Mouse (Mus musculus): Measurements from ENCODE around the gene Sbf1. TPM values are rescaled to one million over a fixed set of nuclear protein-coding genes. Genes with fewer than 3 reads are reported as not detected.
A peak's percentile ranks its signal among the peaks of the same experiment; 100 is the strongest.

Gene Sbf1
- total and polyA plus RNA-seq, 3 experiments, result 22.6 to 79.1 (median 69.3) TPM

GRCm38 (mm10) chr15:89355241-89356187 lies 40.4 kb upstream of the Sbf1 start, which contains the start of the genes Lmf2 and Ncaph2:
Lmf2 (minus strand) TSS chr15:89355659.
Ncaph2 (plus strand) TSS chr15:89355719.
- Histone ChIP-seq H3K4me2 (ENCODE audit: insufficient read depth, low read depth, poor library complexity, severe bottlenecking) (peak within 1 kb of the TSS; percentile 89), H3K79me2 (replicated peaks; ENCODE audit: control insufficient read depth, extremely low read depth, insufficient read depth, poor library complexity, severe bottlenecking) (peaks cover 55% of the 10 kb centered on the region), H3K27ac (ENCODE audit: insufficient read depth, low read depth) (peak within 1 kb of the TSS; percentile 61), H3K9ac (ENCODE audit: insufficient read depth, low read depth) (peak within 1 kb of the TSS; percentile 85), H3K27me3 (replicated peaks) (no peaks in the 10 kb centered on the region), H3K4me1 (ENCODE audit: control insufficient read depth in 1 of 2, insufficient read depth in 2 of 2) (peaks cover 15 to 41% of the 10 kb centered on the region in 2 experiments), H3K4me3 (replicated peaks in 1 of 3; ENCODE audit: low read depth in 2 of 3, low read length in 2 of 3, poor library complexity in 1 of 3) (peak within 1 kb of the TSS; percentile 85 to 92 (median 88)), H3K36me3 (replicated peaks in 1 of 2; ENCODE audit: control insufficient read depth in 1 of 2, insufficient read depth in 1 of 2, low read length in 1 of 2) (peaks cover 45 to 63% of the 10 kb centered on the region in 2 experiments), H3K9me3 (replicated peaks; ENCODE audit: low read length) (no peaks in the 10 kb centered on the region)
- dilution Hi-C loops (cut with MboI; ENCODE audit: extremely low pct_ligation_motif_present, extremely low pct_unique_long_range_greater_than_20kb, low sequenced_read_pairs), result no loop called here
- in situ Hi-C loops (cut with MboI; ENCODE audit: low pct_ligation_motif_present, low pct_unique_long_range_greater_than_20kb, low sequenced_read_pairs), result loop anchor here (25.0 kb wide), 1 partner anchor 243 kb away; the partner anchor contains the start of gene Tubgcp6
- peak; percentile 97 for DNase-seq (ENCODE audit: extremely low read depth)
- no peak for TF ChIP-seq MEF2A (IDR thresholded peaks at IDR 0.05; ENCODE audit: borderline replicate concordance, low read depth, low read length)
- peak; percentile 82; the same call in 1 of the 2 replicates for TF ChIP-seq E2F4 (IDR thresholded peaks at IDR 0.05; ENCODE audit: insufficient replicate concordance, low read depth, low read length)
- peak; percentile 94 for TF ChIP-seq SIN3A (IDR thresholded peaks at IDR 0.05; ENCODE audit: low read length)
- TF ChIP-seq EP300 (IDR thresholded peaks at IDR 0.05; ENCODE audit: low read length), result no peak
- TF ChIP-seq MAZ (IDR thresholded peaks at IDR 0.05; ENCODE audit: low read depth, low read length), result peak; percentile 77; the same call in 1 of the 2 replicates
- no peak for TF ChIP-seq ZKSCAN1 (IDR thresholded peaks at IDR 0.05; ENCODE audit: borderline replicate concordance, low read depth, low read length)
- TF ChIP-seq TCF12 (IDR thresholded peaks at IDR 0.05; ENCODE audit: low read depth, low read length), result peak; percentile 88
- peak; percentile 88 for TF ChIP-seq HCFC1 (IDR thresholded peaks at IDR 0.05; ENCODE audit: low read depth, low read length)
- TF ChIP-seq GABPA (IDR thresholded peaks at IDR 0.05; ENCODE audit: insufficient replicate concordance, low read depth, low read length), result peak; percentile 56
- no peak for TF ChIP-seq RCOR1 (conservative IDR thresholded peaks at IDR 0.05; ENCODE audit: low read depth, low read length)
- peak; percentile 80 for TF ChIP-seq NELFE (IDR thresholded peaks at IDR 0.05; ENCODE audit: low read depth, low read length)
- TF ChIP-seq JUN (IDR thresholded peaks at IDR 0.05; ENCODE audit: insufficient read depth, low read depth, low read length), result no peak
- TF ChIP-seq USF1 (IDR thresholded peaks at IDR 0.05; ENCODE audit: low read depth, low read length), result no peak
- TF ChIP-seq UBTF (IDR thresholded peaks at IDR 0.05; ENCODE audit: low read depth, low read length), result 0 out of 2 replicates have a peak, but pooled peaks have one; percentile 40
- peak; percentile 83 for TF ChIP-seq MXI1 (IDR thresholded peaks at IDR 0.05; ENCODE audit: low read depth, low read length)
- peak; percentile 83 for TF ChIP-seq ELF1 (IDR thresholded peaks at IDR 0.05; ENCODE audit: low read depth, low read length)
- peak; percentile 90 for TF ChIP-seq KAT2A (IDR thresholded peaks at IDR 0.05; ENCODE audit: insufficient replicate concordance, low read length)
- TF ChIP-seq BHLHE40 (IDR thresholded peaks at IDR 0.05; ENCODE audit: low read depth, low read length), result 0 out of 2 replicates have a peak, but pooled peaks have one; percentile 17
- TF ChIP-seq ZC3H11A (IDR thresholded peaks at IDR 0.05; ENCODE audit: low read depth, low read length), result no peak
- TF ChIP-seq TBP (conservative IDR thresholded peaks at IDR 0.05; ENCODE audit: low read depth, low read length), result 0 out of 2 replicates have a peak, but pooled peaks have one; percentile 50
- TF ChIP-seq NRF1 (IDR thresholded peaks at IDR 0.05; ENCODE audit: low read depth, low read length), result peak; percentile 62; the same call in 1 of the 2 replicates
- peak; percentile 79 for TF ChIP-seq ZMIZ1 (IDR thresholded peaks at IDR 0.05; ENCODE audit: low read depth, low read length)
- 0 out of 2 replicates have a peak, but pooled peaks have one; percentile 7 for TF ChIP-seq CHD2 (IDR thresholded peaks at IDR 0.05; ENCODE audit: low read length)
- no peak for TF ChIP-seq POLR2AphosphoS2 (IDR thresholded peaks at IDR 0.05; ENCODE audit: low read depth, low read length)
- TF ChIP-seq ETS1 (conservative IDR thresholded peaks at IDR 0.05; ENCODE audit: low read depth, low read length), result peak; percentile 22; the same call in 1 of the 2 replicates
- TF ChIP-seq POLR2A (IDR thresholded peaks at IDR 0.05; ENCODE audit: low read depth, low read length), result peak; percentile 92
- TF ChIP-seq IRF4 (IDR thresholded peaks at IDR 0.05; ENCODE audit: low read depth, low read length), result peak; percentile 78
- peak; percentile 71; the same call in 1 of the 2 replicates for TF ChIP-seq MYC (IDR thresholded peaks at IDR 0.05; ENCODE audit: low read depth, low read length)
- peak; percentile 41; the same call in 1 of the 2 replicates for TF ChIP-seq MAX (IDR thresholded peaks at IDR 0.05; ENCODE audit: low read length)

All from CH12.LX (cell line).